Mouse (Mus musculus) stomach, embryonic 15.5 days (tissue): ENCODE results near the gene Scn4b. TPM values are rescaled to one million over a fixed set of nuclear protein-coding genes. Genes with fewer than 3 reads are reported as not detected.

Experiments used
- ATAC-seq: fragments of 200-750 bp; cut with Nextera tagmentation; 2 replicates; pipeline ENCODE4 v1.8.0; 2017; ENCODE audit warnings: low read depth, moderate number of reproducible peaks, moderate TSS enrichment; ENCODE audit not compliant: insufficient read depth, low FRiP score
- H3K27ac ChIP-seq: fragments of 300-500 bp; sonication (generic); 2 replicates; pipeline ENCODE4 v1.5.1; 2015; ENCODE audit warnings: mild to moderate bottlenecking, inconsistent platforms
- H3K27me3 ChIP-seq: fragments of 300-500 bp; sonication (generic); replicated peaks from 2 replicates; pipeline ENCODE4 v1.6.1; 2015; ENCODE audit warnings: inconsistent platforms
- H3K36me3 ChIP-seq: fragments of 300-500 bp; sonication (generic); 2 replicates; pipeline ENCODE4 v1.6.1; 2015; ENCODE audit warnings: inconsistent platforms
- H3K4me1 ChIP-seq: fragments of 300-500 bp; sonication (generic); 2 replicates; pipeline ENCODE4 v1.6.1; 2015; ENCODE audit warnings: inconsistent platforms
- H3K4me2 ChIP-seq: fragments of 300-500 bp; sonication (generic); 2 replicates; pipeline ENCODE4 v1.6.1; 2015; ENCODE audit warnings: mild to moderate bottlenecking, inconsistent platforms
- H3K4me3 ChIP-seq: fragments of 300-500 bp; sonication (generic); replicated peaks from 2 replicates; pipeline ENCODE4 v1.5.1; 2015; ENCODE audit warnings: inconsistent platforms
- H3K9ac ChIP-seq: fragments of 300-500 bp; sonication (generic); 2 replicates; pipeline ENCODE4 v1.6.1; 2015; ENCODE audit warnings: inconsistent platforms
- H3K9me3 ChIP-seq: fragments of 300-500 bp; sonication (generic); 2 replicates; pipeline ENCODE4 v1.6.1; 2016; ENCODE audit warnings: inconsistent platforms
- WGBS: fragments of 180-500 bp; shearing (Covaris S2); methylation state at CpG from one replicate; pipeline ENCODE4 v1.1.7; 2015; 5-methylcytosine and 5-hydroxymethylcytosine counted together
- polyA plus RNA-seq: library from polyadenylated mRNA; unstranded; fragments of >200 nt; fragmentation: Nextera tagmentation; extraction: Ambion mirVana; gene quantifications from 2 replicates; pipeline ENCODE4 v1.2.1, GENCODE M21; 2015

Scn4b gene
- polyA plus RNA-seq, 1 experiment from 2014 or later, result 0.27 TPM

GRCm38 (mm10) chr9:45201319-45201947, 63.2 kb downstream of the Scn4b start:
- Histone ChIP-seq H3K9me3 (no peaks in the 10 kb centered on the region), H3K4me3 (0 out of 2 replicates have a peak overlapping the region, but pooled peaks have one; percentile 3), H3K4me1 (no peaks in the 10 kb centered on the region), H3K27ac (no peak overlapping the region), H3K36me3 (no peaks in the 10 kb centered on the region), H3K4me2 (no peak overlapping the region), H3K9ac (no peak overlapping the region), H3K27me3 (no peaks in the 10 kb centered on the region)
- no peak for ATAC-seq
- 70% methylated on average over 5 of the region's 5 CpGs for WGBS

DNA sequence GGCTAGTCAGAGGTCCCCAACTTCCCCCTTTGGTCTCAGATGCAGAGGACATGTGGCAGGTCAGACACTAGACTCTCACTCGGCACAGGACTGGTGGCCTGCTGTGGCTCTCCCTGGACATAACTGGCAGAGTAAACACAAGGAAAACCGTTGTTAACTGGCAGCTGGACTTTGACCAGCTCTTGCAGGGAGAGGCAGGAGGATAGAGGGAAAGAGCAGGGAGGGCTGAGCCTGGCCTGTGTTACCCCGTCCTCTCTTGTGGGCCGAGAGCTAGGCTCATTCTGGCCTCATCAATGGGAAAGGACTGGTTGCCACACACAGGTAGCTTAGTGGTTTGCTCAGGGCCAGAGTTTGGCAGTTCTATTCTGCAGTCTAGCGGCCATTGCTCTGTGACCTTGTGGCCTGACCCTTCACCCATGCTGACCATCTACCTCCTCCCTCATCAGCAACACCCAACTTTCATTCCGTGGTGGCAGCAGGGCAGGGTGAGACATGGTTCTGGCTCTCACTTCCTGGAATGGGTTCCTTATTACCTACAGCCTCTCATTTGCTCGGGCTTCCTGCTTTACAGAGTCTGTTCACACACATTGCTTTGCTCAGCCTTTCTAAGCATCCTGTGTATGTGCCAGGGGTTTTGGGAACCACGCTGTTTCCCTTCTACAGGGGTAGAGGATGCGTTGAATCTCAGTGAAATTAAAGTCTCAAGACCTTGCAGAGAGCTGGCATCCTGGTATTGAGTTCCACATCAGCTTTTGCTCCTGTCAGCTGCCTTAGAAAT, 64.0 kb downstream of the Scn4b start:
- ATAC-seq, result peak; percentile 70
- Histone ChIP-seq H3K9me3 (no peaks in the 10 kb centered on the region), H3K4me1 (no peaks in the 10 kb centered on the region), H3K4me2 (peak overlapping the region; percentile 38), H3K27ac (peak overlapping the region; percentile 33), H3K9ac (no peak overlapping the region), H3K4me3 (peak overlapping the region; percentile 20; the same call in 1 of the 2 replicates), H3K36me3 (no peaks in the 10 kb centered on the region), H3K27me3 (no peaks in the 10 kb centered on the region)
- WGBS, result 66% methylated on average over 9 of the region's 9 CpGs

Other genes starting within 250 kb of the Scn4b start
- 757 and 776 TPM in 2 replicates for gene Atp5l, start 217.7 kb upstream of the Scn4b start, polyA plus RNA-seq
- 25.7 and 28.4 TPM in 2 replicates for gene Ube4a, start 172.8 kb upstream of the Scn4b start, polyA plus RNA-seq
- gene Cd3g, start 158.0 kb upstream of the Scn4b start, polyA plus RNA-seq, result 0.43 and 1.0 TPM in 2 replicates
- 0.10 TPM in 1 of 2 replicates, not detected in the other for gene Cd3d, start 156.6 kb upstream of the Scn4b start, polyA plus RNA-seq
- gene Cd3e, start 128.8 kb upstream of the Scn4b start, polyA plus RNA-seq, result 2.1 and 2.5 TPM in 2 replicates
- gene Mpzl2, start 98.6 kb upstream of the Scn4b start, polyA plus RNA-seq, result 31.4 and 32.8 TPM in 2 replicates
- 6.4 and 7.8 TPM in 2 replicates for gene Mpzl3, start 83.2 kb upstream of the Scn4b start, polyA plus RNA-seq
- 24.3 and 25.6 TPM in 2 replicates for gene Jaml, start 59.2 kb upstream of the Scn4b start, polyA plus RNA-seq
- 3.9 and 4.2 TPM in 2 replicates for gene Scn2b, start 20.6 kb upstream of the Scn4b start, polyA plus RNA-seq
- gene BC049352, start 43.6 kb downstream of the Scn4b start, polyA plus RNA-seq, result 0.23 TPM in 1 of 2 replicates, not detected in the other
- 24.2 and 26.7 TPM in 2 replicates for gene Tmprss4, start 65.7 kb downstream of the Scn4b start, polyA plus RNA-seq
- gene Il10ra, start 130.8 kb downstream of the Scn4b start, polyA plus RNA-seq, result 1.7 TPM in 2 replicates
- gene Tmprss13, start 180.7 kb downstream of the Scn4b start, polyA plus RNA-seq, result 3.4 and 6.0 TPM in 2 replicates
- 63.8 and 69.3 TPM in 2 replicates for gene Fxyd6, start 231.8 kb downstream of the Scn4b start, polyA plus RNA-seq